Comparison of ENCODE assay signal across 14 mouse cellular contexts in the genomic region with DNA sequence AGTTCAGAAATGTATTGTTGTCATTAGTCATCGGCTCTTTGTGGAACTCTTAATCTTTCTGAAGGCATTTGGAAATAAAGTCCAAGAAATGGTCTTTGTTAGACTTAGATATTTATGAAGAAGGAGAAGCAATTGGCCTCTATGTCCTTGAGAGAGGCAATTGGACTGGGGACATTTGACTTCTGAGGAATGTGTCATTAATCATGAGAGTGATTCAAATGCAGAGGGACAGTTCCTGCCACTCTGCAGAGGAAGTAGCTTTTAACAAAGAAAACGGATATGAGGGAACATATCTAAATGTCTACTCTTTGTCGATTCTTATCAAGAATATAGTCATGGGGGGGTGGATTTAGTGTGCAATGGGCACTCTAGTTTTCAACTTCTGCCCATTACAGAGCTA.
A peak's percentile ranks its signal among the peaks of the same experiment; 100 is the strongest.
DNase-seq lines count a peak whose midpoint lies in the region; ATAC-seq lines count a peak whose summit lies in the region.
"Had no signal": no experiment of that assay in that cellular context is flagged by ENCODE, and none has a peak within 500 bp of the region (broad histone marks: within the 10 kb centered on the region; RNA-seq: fewer than 3 reads in every experiment).

No protein-coding gene starts in this region.

- no peaks in the 10 kb centered on the region for H3K36me3 ChIP-seq in forebrain, embryonic 16.5 days (ENCODE audit: control insufficient read depth, insufficient read depth)
- H3K36me3 ChIP-seq in neural tube, embryonic 12.5 days = no peaks in the 10 kb centered on the region
- H3K36me3 ChIP-seq: G1E; heart, embryonic 13.5 days; liver, embryonic 12.5 days had no signal

- 22% methylated on average over 3 of the region's 3 CpGs for WGBS in forebrain, embryonic 16.5 days
- 19% methylated on average over 3 of the region's 3 CpGs for WGBS in neural tube, embryonic 12.5 days

- H3K27ac ChIP-seq in forebrain, embryonic 16.5 days (ENCODE audit: low read length) = peak overlapping the region; percentile 16; the same call in 1 of the 2 replicates
- no peak overlapping the region for H3K27ac ChIP-seq in neural tube, embryonic 12.5 days
- H3K27ac ChIP-seq: heart, embryonic 13.5 days; kidney, postnatal 0 days; liver, embryonic 12.5 days had no signal

- no peak for ATAC-seq in forebrain, embryonic 16.5 days
- ATAC-seq in neural tube, embryonic 12.5 days (ENCODE audit: low FRiP score, low read depth) = peak; percentile 57; the same call in 1 of the 2 replicates

- H3K9ac ChIP-seq in forebrain, embryonic 16.5 days (replicated peaks; ENCODE audit: low read depth, low read length) = no peak overlapping the region
- H3K9ac ChIP-seq in neural tube, embryonic 12.5 days = no peak overlapping the region
- H3K9ac ChIP-seq: heart, embryonic 13.5 days; liver, embryonic 12.5 days had no signal

- H3K4me1 ChIP-seq in forebrain, embryonic 16.5 days (replicated peaks; ENCODE audit: control insufficient read depth, insufficient read depth, low read length) = 0 out of 2 replicates have a peak, but pooled peaks cover 7% of the 10 kb centered on the region
- 0 out of 2 replicates have a peak, but pooled peaks cover 7% of the 10 kb centered on the region for H3K4me1 ChIP-seq in neural tube, embryonic 12.5 days
- H3K4me1 ChIP-seq: heart, embryonic 13.5 days; liver, embryonic 12.5 days had no signal

- no peak overlapping the region for H3K4me3 ChIP-seq in forebrain, embryonic 16.5 days (replicated peaks; ENCODE audit: low read length)
- no peak overlapping the region for H3K4me3 ChIP-seq in neural tube, embryonic 12.5 days
- H3K4me3 ChIP-seq: heart, embryonic 13.5 days; liver, embryonic 12.5 days; myocyte had no signal

- peak; percentile 7 for DNase-seq in embryo, embryonic 10 days (ENCODE audit: low spot score)
- DNase-seq in embryo, embryonic 9.5 days (ENCODE audit: extremely low spot score) = no peak
- DNase-seq in lung, postnatal 36 days = peak; percentile 1
- no peak for DNase-seq in lung, adult 18-20 months
- no peak for DNase-seq in thymus, adult 18-20 months
- DNase-seq in kidney, postnatal 10 days = no peak
- DNase-seq: cerebellum, adult 18-20 months had no signal

- no peak overlapping the region for H3K4me2 ChIP-seq in forebrain, embryonic 16.5 days (ENCODE audit: low read length)
- H3K4me2 ChIP-seq in neural tube, embryonic 12.5 days (replicated peaks) = no peak overlapping the region
- H3K4me2 ChIP-seq: heart, embryonic 13.5 days; liver, embryonic 12.5 days had no signal

- H3K27me3 ChIP-seq in forebrain, embryonic 16.5 days (replicated peaks; ENCODE audit: control insufficient read depth, insufficient read depth, low read length) = no peaks in the 10 kb centered on the region
- no peaks in the 10 kb centered on the region for H3K27me3 ChIP-seq in neural tube, embryonic 12.5 days (replicated peaks)
- H3K27me3 ChIP-seq: heart, embryonic 13.5 days; liver, embryonic 12.5 days had no signal

- H3K9me3 ChIP-seq in forebrain, embryonic 16.5 days (ENCODE audit: control insufficient read depth, low read length) = no peaks in the 10 kb centered on the region
- no peaks in the 10 kb centered on the region for H3K9me3 ChIP-seq in neural tube, embryonic 12.5 days
- H3K9me3 ChIP-seq: G1E; heart, embryonic 13.5 days; liver, embryonic 12.5 days had no signal

Comparison
In these comparisons a context has a peak if more than half of its experiments do, and no peak if none do; other contexts are left out.
1. DNase-seq: peak in embryo, embryonic 10 days (single experiment) and lung, postnatal 36 days (single experiment); none in embryo, embryonic 9.5 days (single experiment), lung, adult 18-20 months (0 of 2), thymus, adult 18-20 months (0 of 2) and kidney, postnatal 10 days (single experiment).